Mouse (Mus musculus) stomach, postnatal 0 days (tissue): ENCODE measurements at regions not wholly inside any gene's neighbourhood (a gene's known extent, or its start where the extent isn't known, plus 50 kb on each side); places are given as distances from the start of the nearest gene placed in this dataset.

Experiments
- CTCF ChIP-seq: IDR thresholded peaks from 2 replicates; pipeline ENCODE4 v1.5.1; 2016; ENCODE audit warnings: antibody characterized with exemption, low read depth, mild to moderate bottlenecking, moderate library complexity
- EP300 ChIP-seq: optimal IDR thresholded peaks from 2 replicates; pipeline ENCODE3; 2016; ENCODE audit warnings: antibody characterized with exemption

DNA sequence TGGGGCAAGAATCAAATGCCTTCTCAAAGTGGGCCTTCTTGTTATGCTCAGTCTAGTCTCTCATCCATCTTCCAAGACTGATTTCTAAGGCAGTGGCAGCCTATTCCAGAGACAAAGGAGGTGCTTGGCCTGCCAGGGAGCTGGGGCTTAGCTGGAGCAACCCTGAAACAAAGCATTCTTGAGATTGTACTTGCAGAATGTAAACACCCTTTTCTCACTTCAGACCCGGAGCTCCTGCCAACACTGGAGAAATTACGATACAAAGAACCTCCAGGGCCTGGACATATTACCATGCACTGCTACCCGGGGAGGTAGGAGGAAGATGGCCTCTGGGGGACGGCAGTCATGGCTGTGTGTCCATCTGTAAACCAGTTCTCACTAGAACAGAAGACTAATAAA is 82.5 kb upstream of the Klf9 start:
- TF ChIP-seq EP300: no peak
- TF ChIP-seq CTCF: no peak
